Mouse (Mus musculus) embryonic fibroblast, embryonic 13.5 days (primary cell): Measurements from ENCODE around the gene Galnt11. TPM values are rescaled to one million over a fixed set of nuclear protein-coding genes. Genes with fewer than 3 reads are reported as not detected.

Experiments
- H3K27ac ChIP-seq: 2 replicates; pipeline ENCODE4 v1.5.1; 2012; ENCODE audit warnings: low read length, control low read depth, inconsistent platforms; ENCODE audit not compliant: insufficient read depth
- H3K4me1 ChIP-seq: 2 replicates; pipeline ENCODE4 v1.6.1; 2011; ENCODE audit warnings: low read length; ENCODE audit not compliant: control insufficient read depth, insufficient read depth
- H3K4me3 ChIP-seq: 2 replicates; pipeline ENCODE4 v1.5.1; 2011; ENCODE audit warnings: mild to moderate bottlenecking, control low read depth, low read length; ENCODE audit not compliant: insufficient read depth
- CTCF ChIP-seq: IDR thresholded peaks from 2 replicates; pipeline ENCODE4 v1.5.1; 2011; ENCODE audit warnings: mild to moderate bottlenecking, control low read depth, low read length, moderate library complexity, borderline replicate concordance; ENCODE audit not compliant: insufficient read depth
- POLR2A ChIP-seq: IDR thresholded peaks from 2 replicates; pipeline ENCODE4 v1.6.1; 2011; ENCODE audit warnings: low read depth, mild to moderate bottlenecking, control low read depth, low read length, moderate library complexity
- polyA plus RNA-seq: library from polyadenylated mRNA; stranded (reverse); fragments of >200 nt; gene quantifications from 2 replicates; pipeline ENCODE4 v1.2.4, GENCODE M21; 2011; ENCODE audit warnings: low read depth; ENCODE audit not compliant: missing spikeins, insufficient read length

Gene Galnt11
- polyA plus RNA-seq, 1 experiment, result 23.3 TPM

- H3K4me3 ChIP-seq, result no peak overlapping the region
- TF ChIP-seq CTCF (no peak), POLR2A (no peak)
- H3K4me1 ChIP-seq, result no peaks in the 10 kb centered on the region
- H3K27ac ChIP-seq, result no peak overlapping the region
These were observed 92.2 kb downstream of the Galnt11 start for GRCm38 (mm10) chr5:25313881-25314280.

Other genes with a start within 250 kb of the Galnt11 start
- gene Prkag2, start 121.3 kb upstream of the Galnt11 start, polyA plus RNA-seq, result 36.2 and 39.6 TPM in 2 replicates
- gene Galntl5, start 40.4 kb upstream of the Galnt11 start, polyA plus RNA-seq, result not detected in 2 replicates
- gene E130116L18Rik, start 1.2 kb downstream of the Galnt11 start, polyA plus RNA-seq, result not detected in 2 replicates